Mouse (Mus musculus): ENCODE measurements around the gene Peg3. TPM values are rescaled to one million over a fixed set of nuclear protein-coding genes. Genes with fewer than 3 reads are reported as not detected.

The Peg3 gene
- polyA plus RNA-seq, 1 experiment from 2014 or later, result 36.4 TPM

- H3K4me3 ChIP-seq (ENCODE audit: low read depth, low read length), result no peak overlapping the region
- TF ChIP-seq CTCF (IDR thresholded peaks at IDR 0.05; ENCODE audit: low read depth), result no peak
- TF ChIP-seq EP300 (IDR thresholded peaks at IDR 0.05; ENCODE audit: low read depth), result peak; percentile 41; the same call in 1 of the 2 replicates
- H3K27me3 ChIP-seq (ENCODE audit: insufficient read depth, low read length), result no peaks in the 10 kb centered on the region
- WGBS (ENCODE audit: insufficient replicate concordance), result 17% methylated on average over 8 of the region's 8 CpGs
- H3K36me3 ChIP-seq (replicated peaks; ENCODE audit: insufficient read depth, low read length), result no peaks in the 10 kb centered on the region
- H3K4me1 ChIP-seq (ENCODE audit: insufficient read depth), result peaks cover 7% of the 10 kb centered on the region
- peak; percentile 93 for ATAC-seq
- no peaks in the 10 kb centered on the region for H3K9me3 ChIP-seq (ENCODE audit: low read length)
- H3K27ac ChIP-seq (ENCODE audit: low read depth), result peak overlapping the region; percentile 79
- no peak overlapping the region for H3K9ac ChIP-seq (replicated peaks)
- peak; percentile 61 for DNase-seq
- H3K4me2 ChIP-seq (ENCODE audit: low read depth, low read length), result 0 out of 2 replicates have a peak overlapping the region, but pooled peaks have one; percentile 10
These were observed 40.1 kb upstream of the Peg3 start for GRCm38 (mm10) chr7:6770286-6770685.

GRCm38 (mm10) chr7:6765240-6765639 is 35.0 kb upstream of the Peg3 start:
- no peaks in the 10 kb centered on the region for H3K36me3 ChIP-seq (replicated peaks; ENCODE audit: insufficient read depth, low read length)
- 51% methylated on average over 5 of the region's 5 CpGs for WGBS (ENCODE audit: insufficient replicate concordance)
- DNase-seq, result no peak
- H3K9ac ChIP-seq (replicated peaks), result no peak overlapping the region
- no peak overlapping the region for H3K4me3 ChIP-seq (ENCODE audit: low read depth, low read length)
- no peaks in the 10 kb centered on the region for H3K4me1 ChIP-seq (ENCODE audit: insufficient read depth)
- no peaks in the 10 kb centered on the region for H3K27me3 ChIP-seq (ENCODE audit: insufficient read depth, low read length)
- no peak for ATAC-seq
- H3K27ac ChIP-seq (ENCODE audit: low read depth), result no peak overlapping the region
- H3K4me2 ChIP-seq (ENCODE audit: low read depth, low read length), result no peak overlapping the region
- TF ChIP-seq EP300 (IDR thresholded peaks at IDR 0.05; ENCODE audit: low read depth) (no peak), CTCF (IDR thresholded peaks at IDR 0.05; ENCODE audit: low read depth) (no peak)
- no peaks in the 10 kb centered on the region for H3K9me3 ChIP-seq (ENCODE audit: low read length)

GRCm38 (mm10) chr7:6760170-6760569 is 29.9 kb upstream of the Peg3 start:
- TF ChIP-seq CTCF (IDR thresholded peaks at IDR 0.05; ENCODE audit: low read depth) (no peak), EP300 (IDR thresholded peaks at IDR 0.05; ENCODE audit: low read depth) (no peak)
- no peaks in the 10 kb centered on the region for H3K27me3 ChIP-seq (ENCODE audit: insufficient read depth, low read length)
- no peak overlapping the region for H3K9ac ChIP-seq (replicated peaks)
- no peaks in the 10 kb centered on the region for H3K9me3 ChIP-seq (ENCODE audit: low read length)
- no peak overlapping the region for H3K4me2 ChIP-seq (ENCODE audit: low read depth, low read length)
- H3K4me3 ChIP-seq (ENCODE audit: low read depth, low read length), result no peak overlapping the region
- H3K36me3 ChIP-seq (replicated peaks; ENCODE audit: insufficient read depth, low read length), result no peaks in the 10 kb centered on the region
- ATAC-seq, result no peak
- DNase-seq, result no peak
- no peaks in the 10 kb centered on the region for H3K4me1 ChIP-seq (ENCODE audit: insufficient read depth)
- H3K27ac ChIP-seq (ENCODE audit: low read depth), result no peak overlapping the region
- WGBS (ENCODE audit: insufficient replicate concordance), result 67% methylated on average over 6 of the region's 6 CpGs

GRCm38 (mm10) chr7:6759698-6760097 is 29.5 kb upstream of the Peg3 start:
- no peak overlapping the region for H3K4me3 ChIP-seq (ENCODE audit: low read depth, low read length)
- H3K27me3 ChIP-seq (ENCODE audit: insufficient read depth, low read length), result no peaks in the 10 kb centered on the region

GRCm38 (mm10) chr7:6756777-6757291 is 26.6 kb upstream of the Peg3 start:
- no peak for TF ChIP-seq EP300 (IDR thresholded peaks at IDR 0.05; ENCODE audit: low read depth)
- no peak for TF ChIP-seq CTCF (IDR thresholded peaks at IDR 0.05; ENCODE audit: low read depth)
- ATAC-seq (peak; percentile 91), DNase-seq (peak; percentile 69)
- Histone ChIP-seq H3K9me3 (ENCODE audit: low read length) (no peaks in the 10 kb centered on the region), H3K9ac (replicated peaks) (no peak overlapping the region), H3K4me3 (ENCODE audit: low read depth, low read length) (no peak overlapping the region), H3K27me3 (ENCODE audit: insufficient read depth, low read length) (no peaks in the 10 kb centered on the region), H3K27ac (ENCODE audit: low read depth) (peak overlapping the region; percentile 55; the same call in 1 of the 2 replicates), H3K4me2 (ENCODE audit: low read depth, low read length) (no peak overlapping the region), H3K4me1 (ENCODE audit: insufficient read depth) (no peaks in the 10 kb centered on the region), H3K36me3 (replicated peaks; ENCODE audit: insufficient read depth, low read length) (no peaks in the 10 kb centered on the region)
- WGBS (ENCODE audit: insufficient replicate concordance), result 52% methylated on average over 4 of the region's 4 CpGs

More at GRCm38 (mm10) chr7:6759698-6760097, 29.5 kb upstream of the Peg3 start:
- no peak overlapping the region for H3K27ac ChIP-seq (ENCODE audit: low read depth)
- ATAC-seq (no peak), DNase-seq (no peak)
- H3K4me1 ChIP-seq (ENCODE audit: insufficient read depth), result no peaks in the 10 kb centered on the region
- TF ChIP-seq CTCF (IDR thresholded peaks at IDR 0.05; ENCODE audit: low read depth) (no peak), EP300 (IDR thresholded peaks at IDR 0.05; ENCODE audit: low read depth) (no peak)
- no peaks in the 10 kb centered on the region for H3K9me3 ChIP-seq (ENCODE audit: low read length)
- H3K4me2 ChIP-seq (ENCODE audit: low read depth, low read length), result no peak overlapping the region
- WGBS (ENCODE audit: insufficient replicate concordance), result 73% methylated on average over 12 of the region's 12 CpGs
- no peak overlapping the region for H3K9ac ChIP-seq (replicated peaks)
- no peaks in the 10 kb centered on the region for H3K36me3 ChIP-seq (replicated peaks; ENCODE audit: insufficient read depth, low read length)

- no peak overlapping the region for H3K27ac ChIP-seq (ENCODE audit: low read depth)
- TF ChIP-seq CTCF (IDR thresholded peaks at IDR 0.05; ENCODE audit: low read depth) (no peak), EP300 (IDR thresholded peaks at IDR 0.05; ENCODE audit: low read depth) (no peak)
- H3K36me3 ChIP-seq (replicated peaks; ENCODE audit: insufficient read depth, low read length), result no peaks in the 10 kb centered on the region
- no peaks in the 10 kb centered on the region for H3K9me3 ChIP-seq (ENCODE audit: low read length)
- no peaks in the 10 kb centered on the region for H3K27me3 ChIP-seq (ENCODE audit: insufficient read depth, low read length)
- no peaks in the 10 kb centered on the region for H3K4me1 ChIP-seq (ENCODE audit: insufficient read depth)
- no peak overlapping the region for H3K4me2 ChIP-seq (ENCODE audit: low read depth, low read length)
- DNase-seq, result no peak
- H3K9ac ChIP-seq (replicated peaks), result no peak overlapping the region
- WGBS (ENCODE audit: insufficient replicate concordance), result 49% methylated on average over 4 of the region's 4 CpGs
- ATAC-seq, result no peak
- no peak overlapping the region for H3K4me3 ChIP-seq (ENCODE audit: low read depth, low read length)
These were observed 23.2 kb upstream of the Peg3 start for GRCm38 (mm10) chr7:6753440-6753839.
